Mouse (Mus musculus) erythroblast, embryonic 14.5 days (primary cell): ENCODE data around the gene B630019K06Rik. TPM values are rescaled to one million over a fixed set of nuclear protein-coding genes. Genes with fewer than 3 reads are reported as not detected.
A peak's percentile ranks its signal among the peaks of the same experiment; 100 is the strongest.
"Not testable (repeated sequence)": the region's sequence is repeated elsewhere in the genome, so short reads cannot be mapped to it uniquely, and the experiment has no call there.

Source experiments
- H3K27me3 ChIP-seq: 2 replicates; pipeline ENCODE4 v1.6.1; 2012; ENCODE audit warnings: inconsistent platforms; ENCODE audit not compliant: control insufficient read depth
- H3K36me3 ChIP-seq: 2 replicates; pipeline ENCODE4 v1.6.1; 2012; ENCODE audit warnings: mild to moderate bottlenecking, inconsistent platforms; ENCODE audit not compliant: control insufficient read depth
- H3K4me1 ChIP-seq: 2 replicates; pipeline ENCODE4 v1.6.1; 2012; ENCODE audit warnings: inconsistent platforms; ENCODE audit not compliant: control insufficient read depth
- H3K4me3 ChIP-seq: replicated peaks from 2 replicates; pipeline ENCODE3; 2012; ENCODE audit warnings: moderate library complexity, mild to moderate bottlenecking, inconsistent platforms
- H3K9me3 ChIP-seq: 2 replicates; pipeline ENCODE4 v1.6.1; 2012; ENCODE audit warnings: low read length, inconsistent platforms, mixed read lengths; ENCODE audit not compliant: control insufficient read depth
- GATA1 ChIP-seq: IDR thresholded peaks from 2 replicates; pipeline ENCODE4 v1.6.1; 2012; ENCODE audit warnings: low read length, inconsistent platforms, mixed read lengths
- TAL1 ChIP-seq: IDR thresholded peaks from 3 replicates; pipeline ENCODE4 v1.6.1; 2012; ENCODE audit warnings: low read length, inconsistent platforms, mixed read lengths
- polyA plus RNA-seq: library from polyadenylated mRNA; stranded (reverse); fragments of >175 nt; gene quantifications from 2 replicates; pipeline ENCODE4 v1.2.3, GENCODE M21; 2012

Gene B630019K06Rik
- polyA plus RNA-seq = not detected in 2 replicates

GRCm38 (mm10) chrX:8892343-8893155 is at the start of gene B630019K06Rik:
TSS of gene B630019K06Rik (plus strand) at chrX:8892382.
- no peaks in the 10 kb centered on the region for H3K36me3 ChIP-seq
- H3K9me3 ChIP-seq = peaks cover 13% of the 10 kb centered on the region
- H3K4me1 ChIP-seq = no peaks in the 10 kb centered on the region
- peaks cover 37% of the 10 kb centered on the region for H3K27me3 ChIP-seq
- H3K4me3 ChIP-seq = peak within 1 kb of the TSS; percentile 20
- TF ChIP-seq TAL1 (no peak), GATA1 (no peak)

GRCm38 (mm10) chrX:8843694-8844093 is 48.5 kb upstream of the B630019K06Rik start, which contains the start of gene Gm6592:
TSS of gene Gm6592 (plus strand) at chrX:8843994.
- TF ChIP-seq TAL1 (no peak), GATA1 (no peak)

GRCm38 (mm10) chrX:8852486-8852885 is 39.7 kb upstream of the B630019K06Rik start:
- no peaks in the 10 kb centered on the region for H3K27me3 ChIP-seq
- H3K4me3 ChIP-seq = no peak overlapping the region
- no peaks in the 10 kb centered on the region for H3K4me1 ChIP-seq
- TF ChIP-seq TAL1 (no peak), GATA1 (no peak)
- no peaks in the 10 kb centered on the region for H3K36me3 ChIP-seq
- peaks cover 10% of the 10 kb centered on the region for H3K9me3 ChIP-seq

More at GRCm38 (mm10) chrX:8843694-8844093, 48.5 kb upstream of the B630019K06Rik start, which contains the start of gene Gm6592:
- Histone ChIP-seq H3K27me3 (no peaks in the 10 kb centered on the region), H3K9me3 (peaks cover 5% of the 10 kb centered on the region; the same call in 1 of the 2 replicates), H3K4me3 (no peak within 1 kb of the TSS), H3K36me3 (no peaks in the 10 kb centered on the region), H3K4me1 (no peaks in the 10 kb centered on the region)

GRCm38 (mm10) chrX:8864331-8864730 is 27.9 kb upstream of the B630019K06Rik start:
- H3K4me1 ChIP-seq, H3K36me3 ChIP-seq, H3K27me3 ChIP-seq, H3K9me3 ChIP-seq, H3K4me3 ChIP-seq: not testable (repeated sequence)

- H3K27me3 ChIP-seq, H3K4me3 ChIP-seq, H3K4me1 ChIP-seq, H3K9me3 ChIP-seq, H3K36me3 ChIP-seq: not testable (repeated sequence)
These were observed 18.2 kb upstream of the B630019K06Rik start, which contains the start of gene Gm5751 for GRCm38 (mm10) chrX:8873953-8874352. TSS of gene Gm5751 (plus strand) at chrX:8874253.

GRCm38 (mm10) chrX:8884336-8884735 is 7.8 kb upstream of the B630019K06Rik start:
- H3K4me1 ChIP-seq = no peaks in the 10 kb centered on the region
- no peaks in the 10 kb centered on the region for H3K27me3 ChIP-seq
- no peak overlapping the region for H3K4me3 ChIP-seq
- no peaks in the 10 kb centered on the region for H3K9me3 ChIP-seq
- no peaks in the 10 kb centered on the region for H3K36me3 ChIP-seq
- TF ChIP-seq TAL1 = no peak
- no peak for TF ChIP-seq GATA1

GRCm38 (mm10) chrX:8891975-8892342 is 223 bp upstream of the B630019K06Rik start:
- H3K36me3 ChIP-seq = no peaks in the 10 kb centered on the region
- TF ChIP-seq TAL1 (no peak), GATA1 (no peak)
- peaks cover 13% of the 10 kb centered on the region for H3K9me3 ChIP-seq
- H3K27me3 ChIP-seq = peaks cover 37% of the 10 kb centered on the region
- H3K4me1 ChIP-seq = no peaks in the 10 kb centered on the region
- H3K4me3 ChIP-seq = no peak overlapping the region

- Histone ChIP-seq H3K36me3 (no peaks in the 10 kb centered on the region), H3K9me3 (peaks cover 13% of the 10 kb centered on the region), H3K4me1 (no peaks in the 10 kb centered on the region), H3K27me3 (peaks cover 37% of the 10 kb centered on the region), H3K4me3 (peak overlapping the region; percentile 20)
- TF ChIP-seq GATA1 (no peak), TAL1 (no peak)
These were observed 1.0 kb downstream of the B630019K06Rik start for GRCm38 (mm10) chrX:8893182-8893651.

GRCm38 (mm10) chrX:8900823-8901222 is 8.6 kb downstream of the B630019K06Rik start:
- Histone ChIP-seq H3K27me3 (no peaks in the 10 kb centered on the region), H3K36me3 (no peaks in the 10 kb centered on the region), H3K4me1 (no peaks in the 10 kb centered on the region), H3K4me3 (no peak overlapping the region), H3K9me3 (no peaks in the 10 kb centered on the region)
- TF ChIP-seq TAL1 (no peak), GATA1 (no peak)
